In the genomic region with DNA sequence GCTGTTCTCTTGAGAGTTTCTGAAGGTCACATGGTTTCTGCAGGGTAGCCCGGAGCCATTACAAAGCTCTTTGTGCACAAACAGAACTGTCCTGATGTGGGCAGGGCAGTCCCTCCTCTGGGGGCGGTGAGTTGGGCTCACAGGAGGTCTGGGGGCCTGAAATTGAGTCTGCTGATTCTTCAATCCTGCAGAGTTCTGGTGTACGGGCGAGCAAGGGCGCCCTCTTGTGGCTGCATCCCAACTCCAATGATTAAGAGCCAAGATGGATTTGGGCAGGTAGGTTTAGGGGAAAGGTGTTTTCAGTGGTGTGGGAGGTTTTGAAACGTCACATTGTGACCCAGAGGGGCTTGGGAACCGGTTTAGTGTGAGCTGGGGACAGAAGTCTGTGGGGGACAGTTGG, we compare ENCODE assay signal across 8 mouse cellular contexts.
A peak's percentile ranks its signal among the peaks of the same experiment; 100 is the strongest.
DNase-seq lines count a peak whose midpoint lies in the region; ATAC-seq and TF ChIP-seq lines count a peak whose summit lies in the region.

No protein-coding gene starts in this region.

- H3K9me3 ChIP-seq in hindbrain, embryonic 11.5 days (ENCODE audit: control insufficient read depth, low read length): no peaks in the 10 kb centered on the region

- H3K27ac ChIP-seq in hindbrain, embryonic 11.5 days (ENCODE audit: low read depth, low read length): no peak overlapping the region
- no peak overlapping the region for H3K27ac ChIP-seq in liver, adult 2 months (replicated peaks; ENCODE audit: insufficient read depth, low read depth, low read length)

- H3K9ac ChIP-seq in hindbrain, embryonic 11.5 days (ENCODE audit: low read depth, low read length): no peak overlapping the region
- H3K9ac ChIP-seq in liver, adult 2 months (ENCODE audit: low read depth, low read length): no peak overlapping the region

- peak; percentile 55 for DNase-seq in lung, adult 2 months
- DNase-seq in lung, postnatal 25 days (ENCODE audit: low spot score): no peak
- peak; percentile 36 for DNase-seq in adrenal gland, adult 2 months
- DNase-seq in embryo, embryonic 11 days: peak; percentile 79
- DNase-seq in hindbrain, embryonic 11.5 days (ENCODE audit: low spot score): peak; percentile 89
- peak; percentile 25 for DNase-seq in liver, adult 2 months (ENCODE audit: extremely low read depth, low read depth, low spot score)
- DNase-seq in right cerebral cortex, adult 2 months (ENCODE audit: low spot score in 2 of 2): peak; percentile 73 to 77

- 4% methylated on average over 7 of the region's 7 CpGs for WGBS in lung, adult 2 months
- WGBS in hindbrain, embryonic 11.5 days: 1% methylated on average over 7 of the region's 7 CpGs
- WGBS in liver, adult 2 months: 5% methylated on average over 7 of the region's 7 CpGs

- no peaks in the 10 kb centered on the region for H3K79me2 ChIP-seq in liver, adult 2 months (ENCODE audit: control insufficient read depth, insufficient read depth, low read length)

- H3K36me3 ChIP-seq in hindbrain, embryonic 11.5 days (ENCODE audit: control insufficient read depth, insufficient read depth, low read length): no peaks in the 10 kb centered on the region
- no peaks in the 10 kb centered on the region for H3K36me3 ChIP-seq in liver, adult 2 months (ENCODE audit: control insufficient read depth, insufficient read depth, low read length)

- H3K4me3 ChIP-seq in lung, adult 2 months (replicated peaks; ENCODE audit: extremely low read depth, low read depth, low read length): no peak overlapping the region
- H3K4me3 ChIP-seq in hindbrain, embryonic 11.5 days (ENCODE audit: low read depth, low read length): no peak overlapping the region
- no peak overlapping the region for H3K4me3 ChIP-seq in liver, adult 2 months (ENCODE audit: insufficient read depth, low read depth, low read length)

- TF ChIP-seq POLR2A in lung, adult 2 months (IDR thresholded peaks at IDR 0.05; ENCODE audit: borderline replicate concordance, extremely low read depth, low read depth, low read length): no peak
- TF ChIP-seq POLR2A in liver, adult 2 months (IDR thresholded peaks at IDR 0.05; ENCODE audit: extremely low read depth, insufficient read depth, low read length): no peak

- H3K27me3 ChIP-seq in hindbrain, embryonic 11.5 days (ENCODE audit: control insufficient read depth, insufficient read depth, low read length): no peaks in the 10 kb centered on the region; the same call in 1 of the 2 replicates
- no peaks in the 10 kb centered on the region for H3K27me3 ChIP-seq in liver, adult 2 months (ENCODE audit: control insufficient read depth, insufficient read depth, low read length)

- no peak overlapping the region for H3K4me2 ChIP-seq in hindbrain, embryonic 11.5 days (replicated peaks; ENCODE audit: low read depth, low read length)

- peak; percentile 81 for TF ChIP-seq CTCF in lung, adult 2 months (IDR thresholded peaks at IDR 0.05; ENCODE audit: insufficient read depth, low read length)
- peak; percentile 84 for TF ChIP-seq CTCF in liver, adult 2 months (IDR thresholded peaks at IDR 0.05; ENCODE audit: low read depth, low read length)

- no peaks in the 10 kb centered on the region for H3K4me1 ChIP-seq in lung, adult 2 months (ENCODE audit: control insufficient read depth, insufficient read depth, low read length)
- no peaks in the 10 kb centered on the region for H3K4me1 ChIP-seq in hindbrain, embryonic 11.5 days (replicated peaks; ENCODE audit: control insufficient read depth, insufficient read depth, low read length)
- H3K4me1 ChIP-seq in liver, adult 2 months (ENCODE audit: control insufficient read depth, insufficient read depth, low read length): no peaks in the 10 kb centered on the region

- ATAC-seq in hindbrain, embryonic 11.5 days (ENCODE audit: low FRiP score): peak; percentile 46; the same call in 1 of the 2 replicates
- ATAC-seq in megakaryocyte-erythroid progenitor cell, adult 5-6 weeks (replicated peaks; ENCODE audit: low FRiP score, low TSS enrichment, poor library complexity, severe bottlenecking): no peak
